Mouse (Mus musculus) CH12.LX (cell line): ENCODE results near the gene 4931423N10Rik. TPM values are rescaled to one million over a fixed set of nuclear protein-coding genes. Genes with fewer than 3 reads are reported as not detected.

Experiments used
- DNase-seq: peaks from one replicate; pipeline ENCODE4 v3.0.0-alpha.2; 2013; ENCODE audit errors: extremely low read depth
- H3K27ac ChIP-seq: 2 replicates; pipeline ENCODE4 v1.5.1; 2012; ENCODE audit warnings: low read depth, mild to moderate bottlenecking, control low read depth, moderate library complexity; ENCODE audit not compliant: insufficient read depth
- H3K27me3 ChIP-seq: replicated peaks from 2 replicates; pipeline ENCODE3; 2012; ENCODE audit warnings: inconsistent platforms
- H3K36me3 ChIP-seq, 2 experiments: replicated peaks in 1 of 2; 2 replicates each; pipeline versions ENCODE3 to v1.6.1; 2012; ENCODE audit warnings: inconsistent platforms in 1 of 2, low read length in 1 of 2, mild to moderate bottlenecking in 1 of 2, mixed read lengths in 1 of 2, moderate library complexity in 1 of 2; ENCODE audit not compliant: control insufficient read depth in 1 of 2, insufficient read depth in 1 of 2
- H3K4me1 ChIP-seq, 2 experiments: 2 replicates each; pipeline ENCODE4 v1.6.1; 2012; ENCODE audit warnings: inconsistent platforms in 1 of 2, moderate library complexity in 1 of 2; ENCODE audit not compliant: insufficient read depth in 2 of 2, control insufficient read depth in 1 of 2
- H3K4me2 ChIP-seq: 2 replicates; pipeline ENCODE4 v1.6.1; 2012; ENCODE audit warnings: low read depth, mild to moderate bottlenecking, control low read depth; ENCODE audit not compliant: poor library complexity, insufficient read depth, severe bottlenecking
- H3K4me3 ChIP-seq, 3 experiments: fragments of 150-350 bp in 1 of 3; sonication (generic) in 1 of 3; replicated peaks in 1 of 3; 2 replicates each; pipeline versions ENCODE3 to v1.5.1; 2011 to 2012; ENCODE audit warnings: low read depth in 2 of 3, low read length in 2 of 3, mild to moderate bottlenecking in 2 of 3, moderate library complexity in 2 of 3, control low read depth in 1 of 3, improper control_type of control experiment in 1 of 3, inconsistent platforms in 1 of 3, mixed read lengths in 1 of 3; ENCODE audit not compliant: poor library complexity in 1 of 3
- H3K79me2 ChIP-seq: replicated peaks from 2 replicates; pipeline ENCODE4 v1.6.1; 2012; ENCODE audit warnings: mild to moderate bottlenecking, moderate library complexity; ENCODE audit not compliant: control insufficient read depth, poor library complexity, insufficient read depth, severe bottlenecking; ENCODE audit errors: extremely low read depth
- H3K9ac ChIP-seq: 2 replicates; pipeline ENCODE4 v1.6.1; 2012; ENCODE audit warnings: low read depth, mild to moderate bottlenecking, control low read depth, moderate library complexity; ENCODE audit not compliant: insufficient read depth
- H3K9me3 ChIP-seq: replicated peaks from 2 replicates; pipeline ENCODE3; 2012; ENCODE audit warnings: low read length, inconsistent platforms, mixed read lengths
- CHD1 ChIP-seq: IDR thresholded peaks from 2 replicates; pipeline ENCODE4 v1.6.1; 2012; ENCODE audit warnings: low read depth, low read length, improper control_type of control experiment, inconsistent platforms
- CHD2 ChIP-seq: IDR thresholded peaks from 2 replicates; pipeline ENCODE4 v1.6.1; 2011; ENCODE audit warnings: low read length, improper control_type of control experiment
- CTCF ChIP-seq, 2 experiments: IDR thresholded peaks in 1 of 2; conservative IDR thresholded peaks in 1 of 2; 2 replicates each; pipeline ENCODE4 v1.5.1; 2011 to 2012; ENCODE audit warnings: low read depth in 2 of 2, low read length in 2 of 2, improper control_type of control experiment in 1 of 2, inconsistent platforms in 1 of 2, mild to moderate bottlenecking in 1 of 2, moderate library complexity in 1 of 2
- E2F4 ChIP-seq: IDR thresholded peaks from 2 replicates; pipeline ENCODE4 v1.6.1; 2011; ENCODE audit warnings: low read depth, low read length, improper control_type of control experiment; ENCODE audit not compliant: insufficient replicate concordance
- GABPA ChIP-seq: IDR thresholded peaks from 2 replicates; pipeline ENCODE4 v1.6.1; 2012; ENCODE audit warnings: low read depth, low read length, improper control_type of control experiment, inconsistent platforms; ENCODE audit not compliant: insufficient replicate concordance
- HCFC1 ChIP-seq: IDR thresholded peaks from 2 replicates; pipeline ENCODE4 v1.6.1; 2012; ENCODE audit warnings: low read depth, mild to moderate bottlenecking, inconsistent platforms, low read length, improper control_type of control experiment
- JUND ChIP-seq: conservative IDR thresholded peaks from 2 replicates; pipeline ENCODE4 v1.6.1; 2011; ENCODE audit warnings: low read depth, low read length, improper control_type of control experiment
- MAFK ChIP-seq: IDR thresholded peaks from 2 replicates; pipeline ENCODE4 v1.6.1; 2011; ENCODE audit warnings: low read length, improper control_type of control experiment; ENCODE audit not compliant: insufficient replicate concordance
- MAX ChIP-seq: IDR thresholded peaks from 2 replicates; pipeline ENCODE4 v1.6.1; 2011; ENCODE audit warnings: low read length, improper control_type of control experiment
- MEF2A ChIP-seq: IDR thresholded peaks from 2 replicates; pipeline ENCODE4 v1.6.1; 2014; ENCODE audit warnings: low read depth, mild to moderate bottlenecking, inconsistent platforms, low read length, improper control_type of control experiment, borderline replicate concordance
- MYC ChIP-seq: IDR thresholded peaks from 2 replicates; pipeline ENCODE4 v1.6.1; 2011; ENCODE audit warnings: low read depth, mild to moderate bottlenecking, improper control_type of control experiment, low read length
- NRF1 ChIP-seq: IDR thresholded peaks from 2 replicates; pipeline ENCODE4 v1.6.1; 2014; ENCODE audit warnings: low read depth, mild to moderate bottlenecking, inconsistent platforms, low read length, improper control_type of control experiment, moderate library complexity
- PAX5 ChIP-seq: IDR thresholded peaks from 2 replicates; pipeline ENCODE4 v1.6.1; 2012; ENCODE audit warnings: low read length, inconsistent platforms, mixed read lengths
- POLR2A ChIP-seq: IDR thresholded peaks from 2 replicates; pipeline ENCODE4 v1.6.1; 2011; ENCODE audit warnings: low read depth, mild to moderate bottlenecking, improper control_type of control experiment, low read length
- POLR2AphosphoS2 ChIP-seq: IDR thresholded peaks from 2 replicates; pipeline ENCODE4 v1.6.1; 2011; ENCODE audit warnings: low read depth, low read length, improper control_type of control experiment
- SIN3A ChIP-seq: IDR thresholded peaks from 2 replicates; pipeline ENCODE4 v1.6.1; 2012; ENCODE audit warnings: low read length, improper control_type of control experiment, inconsistent platforms
- SMC3 ChIP-seq: IDR thresholded peaks from 2 replicates; pipeline ENCODE4 v1.6.1; 2011; ENCODE audit warnings: low read depth, low read length, improper control_type of control experiment
- TBP ChIP-seq: conservative IDR thresholded peaks from 2 replicates; pipeline ENCODE4 v1.6.1; 2011; ENCODE audit warnings: low read depth, low read length, improper control_type of control experiment
- USF2 ChIP-seq: conservative IDR thresholded peaks from 2 replicates; pipeline ENCODE4 v1.6.1; 2011; ENCODE audit warnings: low read depth, low read length, improper control_type of control experiment
- ZC3H11A ChIP-seq: IDR thresholded peaks from 2 replicates; pipeline ENCODE4 v1.6.1; 2012; ENCODE audit warnings: low read depth, mild to moderate bottlenecking, inconsistent platforms, low read length, improper control_type of control experiment
- ZMIZ1 ChIP-seq: IDR thresholded peaks from 2 replicates; pipeline ENCODE4 v1.6.1; 2012; ENCODE audit warnings: low read depth, mild to moderate bottlenecking, inconsistent platforms, low read length, improper control_type of control experiment
- ZNF384 ChIP-seq: IDR thresholded peaks from 2 replicates; pipeline ENCODE4 v1.6.1; 2012; ENCODE audit warnings: low read depth, low read length, improper control_type of control experiment, inconsistent platforms
- dilution Hi-C: fragments of 300-500 bp; cut with MboI; formaldehyde crosslinking; loops from 2 replicates; pipeline ENCODE4 v1.14.3; 2020; ENCODE audit warnings: low sequenced_read_pairs; ENCODE audit not compliant: extremely low pct_unique_long_range_greater_than_20kb, extremely low pct_ligation_motif_present
- in situ Hi-C: fragments of 300-500 bp; cut with MboI; formaldehyde crosslinking; loops from 3 replicates; pipeline ENCODE4 v1.14.3; 2019; ENCODE audit warnings: low sequenced_read_pairs, low pct_ligation_motif_present, low pct_unique_long_range_greater_than_20kb, mixed read lengths
- polyA plus RNA-seq: library from polyadenylated mRNA; unstranded; fragments of >175 nt; gene quantifications from 2 replicates; pipeline ENCODE4 v1.2.1, GENCODE M21; 2012; ENCODE audit warnings: low read depth; ENCODE audit not compliant: insufficient read length
- total RNA-seq, 2 experiments: library from RNA; depleted of rRNA; stranded (reverse); fragments of 300-350 nt in 1 of 2; fragments of >200 nt in 1 of 2; gene quantifications; 2 replicates each; pipeline ENCODE4 v1.2.3; 2012 to 2014

4931423N10Rik gene
- total and polyA plus RNA-seq, 3 experiments = not detected

- TF ChIP-seq JUND (no peak), CHD1 (no peak), CHD2 (no peak), POLR2AphosphoS2 (no peak), ZC3H11A (no peak), E2F4 (no peak), ZMIZ1 (no peak), PAX5 (no peak), MEF2A (no peak), SIN3A (no peak), MAFK (no peak), HCFC1 (no peak), SMC3 (no peak), ZNF384 (no peak)
- H3K4me3 ChIP-seq = no peak overlapping the region
- dilution Hi-C loops = no loop called here
- no peaks in the 10 kb centered on the region for H3K9me3 ChIP-seq
- no peak overlapping the region for H3K27ac ChIP-seq
- H3K4me2 ChIP-seq = no peak overlapping the region
- H3K79me2 ChIP-seq = no peaks in the 10 kb centered on the region
- no peak overlapping the region for H3K9ac ChIP-seq
- DNase-seq = no peak
- in situ Hi-C loops = no loop called here
- peaks cover 7 to 44% of the 10 kb centered on the region in 2 experiments for H3K36me3 ChIP-seq
- H3K4me1 ChIP-seq = no peaks in the 10 kb centered on the region
- no peaks in the 10 kb centered on the region for H3K27me3 ChIP-seq
Observed at GRCm38 (mm10) chr2:23201034-23201433, 6.2 kb upstream of the 4931423N10Rik start.

- Histone ChIP-seq H3K9me3 (no peaks in the 10 kb centered on the region), H3K9ac (no peak overlapping the region), H3K27me3 (no peaks in the 10 kb centered on the region), H3K79me2 (no peaks in the 10 kb centered on the region), H3K4me1 (no peaks in the 10 kb centered on the region), H3K36me3 (peaks cover 5 to 28% of the 10 kb centered on the region in 2 experiments), H3K27ac (no peak overlapping the region), H3K4me2 (no peak overlapping the region), H3K4me3 (no peak overlapping the region)
- no peak for TF ChIP-seq MYC
- TF ChIP-seq USF2 = no peak
- no peak for TF ChIP-seq GABPA
- no peak for TF ChIP-seq POLR2A
- TF ChIP-seq CHD2 = no peak
- no peak for TF ChIP-seq HCFC1
- no peak for TF ChIP-seq NRF1
- TF ChIP-seq CHD1 = no peak
- no peak for TF ChIP-seq SMC3
- no peak for TF ChIP-seq MAX
- no peak for TF ChIP-seq TBP
- no peak for TF ChIP-seq ZMIZ1
- TF ChIP-seq CTCF (conservative IDR thresholded peaks at IDR 0.05 in 1 of 2, IDR thresholded peaks at IDR 0.05 in 1 of 2; ENCODE audit: low read depth in 2 of 2, low read length in 2 of 2) = no peak
- no peak for DNase-seq
- dilution Hi-C loops (no loop called here), in situ Hi-C loops (no loop called here)
Observed at GRCm38 (mm10) chr2:23202900-23203670, 4.2 kb upstream of the 4931423N10Rik start.
